Mouse (Mus musculus) megakaryocyte-erythroid progenitor cell, adult 5-6 weeks (primary cell): ENCODE data around the gene Extl1. TPM values are rescaled to one million over a fixed set of nuclear protein-coding genes. Genes with fewer than 3 reads are reported as not detected.
"Not testable (repeated sequence)": the region's sequence is repeated elsewhere in the genome, so short reads cannot be mapped to it uniquely, and the experiment has no call there.

ENCODE experiments used
- ATAC-seq: replicated peaks from 2 replicates; pipeline ENCODE4 v1.8.0; 2016; ENCODE audit warnings: mild to moderate bottlenecking, inconsistent platforms; ENCODE audit not compliant: severe bottlenecking, poor library complexity, low FRiP score, low TSS enrichment
- total RNA-seq, 2 experiments: library from RNA; stranded (forward) in 1 of 2; stranded (reverse) in 1 of 2; fragments of 200-1000, 215-1000 nt in 1 of 2; fragments of >200 nt in 1 of 2; fragmentation: Nextera tagmentation in 1 of 2; gene quantifications; 2 replicates each; pipeline ENCODE4 v1.2.3; 2014 to 2017

Extl1 gene
- not detected in 2 replicates for total RNA-seq (2014; fragmentation: Nextera tagmentation)
- not detected in 2 replicates for total RNA-seq (2017)

DNA sequence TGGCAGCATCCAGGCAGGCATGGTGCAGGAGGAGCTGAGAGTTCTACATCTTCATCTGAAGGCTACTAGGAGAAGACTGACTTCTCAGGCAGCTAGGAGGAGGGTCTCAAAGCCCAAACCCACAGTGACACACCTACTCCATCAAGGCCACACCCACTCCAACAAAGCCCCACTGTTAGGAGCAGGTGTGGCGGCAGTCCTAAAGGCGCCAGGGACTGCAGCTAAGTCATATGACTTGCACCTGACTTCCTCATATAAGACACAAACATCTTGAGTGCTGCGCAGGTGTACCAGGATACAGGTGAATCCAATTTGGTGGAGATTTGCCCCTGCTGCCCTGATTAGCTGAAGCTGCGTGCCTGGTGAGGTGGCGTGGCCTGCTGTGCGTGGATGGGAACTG is at the start of gene Extl1:
Gene Extl1 (minus strand): TSS at position 101 of the 400 bp plus-strand sequence.
- ATAC-seq: not testable (repeated sequence)

DNA sequence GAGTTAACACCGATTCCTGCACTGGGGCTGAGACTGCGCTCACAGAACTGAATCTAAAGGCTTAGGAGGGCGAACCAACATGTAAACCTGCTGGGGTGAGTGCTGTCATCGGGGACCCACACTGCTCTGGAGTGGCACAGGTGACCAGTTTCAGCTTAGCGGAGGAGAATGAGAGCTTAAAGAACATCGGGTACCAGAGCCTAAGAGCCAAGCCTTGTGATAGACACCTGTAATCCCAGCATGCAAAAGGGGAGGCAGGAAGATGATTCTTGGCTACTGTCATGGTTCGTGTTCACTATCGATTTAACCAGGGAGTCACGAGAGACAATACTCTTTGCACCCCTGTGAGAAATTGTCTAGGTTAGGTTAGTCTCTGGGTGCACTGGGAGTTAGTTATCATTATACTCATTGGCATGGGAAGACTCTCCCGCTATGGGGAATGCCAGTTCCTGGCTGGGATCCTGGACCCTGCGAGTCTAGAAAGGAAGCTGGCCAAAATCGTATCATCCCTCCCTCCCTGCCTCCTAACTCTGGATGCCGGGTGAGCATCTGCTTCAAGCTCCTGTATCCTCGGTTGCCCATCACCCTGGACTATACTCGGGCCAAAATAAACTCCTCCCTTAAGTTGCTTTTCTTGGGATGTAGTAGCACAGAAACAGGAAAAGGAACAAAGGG is 49.2 kb upstream of the Extl1 start:
- ATAC-seq: no peak

DNA sequence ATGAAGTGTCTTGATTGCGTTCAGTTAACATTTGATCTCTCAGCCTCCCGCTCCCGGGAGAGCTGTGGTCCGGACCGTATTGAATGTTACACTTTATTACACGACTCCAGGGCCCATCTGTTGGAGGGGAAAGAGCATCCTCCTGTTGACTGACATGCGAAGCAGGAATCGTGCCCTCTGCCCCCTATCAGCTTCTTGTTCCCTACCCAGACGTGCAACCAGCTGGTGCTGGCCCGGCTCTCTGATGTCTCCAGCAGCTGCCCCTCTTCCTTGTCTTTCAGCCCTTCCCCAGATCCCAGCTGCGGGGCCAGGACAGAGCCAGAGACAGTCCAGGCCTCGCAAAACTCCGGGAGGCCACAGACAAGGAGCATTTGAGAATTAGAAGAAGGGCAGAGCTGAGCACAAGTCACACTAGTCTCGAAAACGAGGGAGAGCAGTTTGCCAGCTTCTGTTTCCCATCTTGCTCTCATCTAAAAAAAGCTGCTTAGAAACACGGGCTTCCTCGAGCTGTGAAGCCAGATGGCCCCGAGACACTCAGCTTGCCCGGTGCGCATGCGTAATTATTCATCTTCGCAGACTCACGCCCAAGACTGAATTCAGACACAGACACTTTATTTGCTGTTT is 46.8 kb upstream of the Extl1 start:
- ATAC-seq: no peak

- no peak for ATAC-seq
These were observed 41.4 kb upstream of the Extl1 start for GRCm38 (mm10) chr4:134425088-134425487.

DNA sequence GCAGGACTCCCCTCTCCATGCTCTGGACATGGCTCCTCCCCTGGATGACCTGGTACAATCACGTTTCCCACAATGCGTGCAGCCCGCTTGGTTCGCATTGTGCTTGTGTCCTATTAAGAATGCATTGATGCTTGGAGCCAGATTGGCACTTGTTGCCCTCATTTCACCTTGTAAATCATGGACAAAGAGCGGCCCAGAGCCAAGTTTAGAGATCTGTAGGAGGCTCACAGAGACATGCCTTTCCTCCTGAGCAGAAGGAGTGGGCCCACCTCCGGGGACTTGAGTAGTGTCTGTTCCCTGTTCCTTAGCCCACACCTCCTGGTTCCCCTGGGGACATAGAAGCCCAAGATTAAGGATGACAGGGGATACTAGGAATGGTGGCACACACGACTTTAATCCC is 40.3 kb upstream of the Extl1 start:
- no peak for ATAC-seq

DNA sequence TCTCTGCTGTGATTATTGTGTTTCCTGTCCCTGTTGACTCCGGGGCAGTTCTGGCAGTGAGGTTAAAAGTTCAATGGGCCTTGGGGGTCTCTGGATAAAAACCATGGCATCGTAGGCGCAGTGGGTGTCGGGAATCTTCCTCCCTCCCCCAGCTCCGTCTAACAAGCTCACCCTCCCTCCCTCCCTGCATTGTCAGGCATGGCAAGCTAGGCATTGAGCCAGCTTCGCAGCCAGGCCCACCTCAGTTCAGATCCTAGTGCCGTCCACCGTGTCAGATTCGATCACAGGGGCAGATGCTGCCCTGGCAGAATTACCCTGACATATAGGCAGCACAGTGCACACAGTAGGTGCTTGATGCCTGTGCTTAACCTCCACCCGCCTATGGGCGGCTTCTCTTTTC is 38.3 kb upstream of the Extl1 start:
- ATAC-seq: no peak

DNA sequence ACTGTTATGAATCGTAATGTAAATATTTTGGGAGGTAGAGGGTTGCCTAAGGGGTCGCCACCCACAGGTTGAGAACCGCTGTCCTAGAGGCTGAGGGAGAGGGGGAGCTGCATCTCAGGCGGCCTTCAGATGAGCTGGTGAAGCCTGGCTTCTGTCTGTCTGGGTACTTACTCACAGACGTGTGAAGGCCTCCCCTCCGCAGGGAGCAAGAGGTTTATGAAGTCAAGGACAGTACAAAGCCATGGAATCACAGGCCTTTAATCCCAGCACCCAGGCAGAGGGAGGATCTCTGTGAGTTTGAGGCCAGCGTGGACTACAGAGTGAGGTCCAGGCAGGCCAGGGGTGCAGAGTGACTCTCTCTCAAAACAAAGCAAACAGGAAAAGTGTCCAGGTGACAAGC is 33.5 kb upstream of the Extl1 start:
- no peak for ATAC-seq

GRCm38 (mm10) chr4:134416602-134417001 is 33.0 kb upstream of the Extl1 start:
- ATAC-seq: no peak

GRCm38 (mm10) chr4:134416177-134416576 is 32.5 kb upstream of the Extl1 start:
- ATAC-seq: no peak

- no peak for ATAC-seq
These were observed 25.6 kb upstream of the Extl1 start for GRCm38 (mm10) chr4:134409286-134409685.

DNA sequence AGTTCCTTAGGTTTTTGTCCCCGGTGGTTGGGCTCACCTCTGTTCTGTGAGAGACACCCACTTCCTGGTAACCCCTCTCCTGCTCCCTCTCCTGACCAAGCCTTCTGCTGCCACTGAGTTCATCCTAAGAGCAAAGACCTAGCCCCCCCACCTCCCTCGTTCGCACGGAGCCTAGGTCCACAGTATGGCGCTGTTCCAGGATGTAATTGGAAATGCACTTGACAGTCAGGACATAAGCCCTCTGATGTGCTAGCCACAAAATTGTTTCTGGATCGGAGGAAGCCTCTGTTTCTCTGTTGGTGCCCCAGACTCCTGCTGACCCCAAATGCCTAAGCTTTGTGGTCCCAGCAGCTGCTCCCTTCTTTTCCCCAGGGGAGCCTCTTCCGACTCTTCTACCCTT is 20.1 kb upstream of the Extl1 start:
- ATAC-seq: no peak

DNA sequence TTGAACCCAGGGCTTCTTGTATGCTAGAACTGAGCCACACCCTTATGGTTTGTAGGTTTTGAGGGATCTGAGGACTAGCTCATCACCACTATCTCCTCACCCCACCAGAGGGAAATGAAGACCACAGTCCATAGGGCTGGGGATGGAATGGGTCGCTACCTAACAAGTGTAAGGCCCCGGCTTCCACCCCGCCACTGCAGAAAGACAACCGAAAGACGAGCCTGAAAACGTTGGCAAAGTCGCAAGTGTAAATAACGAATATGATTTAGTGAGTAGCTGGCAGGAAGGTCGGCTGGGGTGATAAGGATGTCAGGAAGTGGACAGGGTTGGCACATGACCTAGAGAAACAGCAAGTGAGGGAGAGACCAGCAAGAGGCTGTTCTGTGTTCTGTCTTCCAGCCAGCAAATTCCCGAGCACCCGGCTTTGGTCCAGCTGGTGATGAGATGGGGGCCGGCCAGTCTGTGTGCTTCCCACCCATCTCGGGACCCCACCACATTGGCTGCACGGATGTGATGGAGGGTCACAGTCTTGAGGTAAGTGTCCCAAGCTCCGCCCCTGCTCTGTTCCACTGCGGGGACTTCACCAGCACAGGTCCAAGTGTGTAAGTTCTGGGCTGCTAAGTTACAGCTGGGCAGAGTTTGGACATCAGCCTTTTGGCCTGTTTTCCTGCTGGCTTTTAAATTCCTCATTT is 19.1 kb upstream of the Extl1 start:
- peak; percentile 32 for ATAC-seq

GRCm38 (mm10) chr4:134401856-134402570 is 18.4 kb upstream of the Extl1 start:
- ATAC-seq: peak; percentile 18

DNA sequence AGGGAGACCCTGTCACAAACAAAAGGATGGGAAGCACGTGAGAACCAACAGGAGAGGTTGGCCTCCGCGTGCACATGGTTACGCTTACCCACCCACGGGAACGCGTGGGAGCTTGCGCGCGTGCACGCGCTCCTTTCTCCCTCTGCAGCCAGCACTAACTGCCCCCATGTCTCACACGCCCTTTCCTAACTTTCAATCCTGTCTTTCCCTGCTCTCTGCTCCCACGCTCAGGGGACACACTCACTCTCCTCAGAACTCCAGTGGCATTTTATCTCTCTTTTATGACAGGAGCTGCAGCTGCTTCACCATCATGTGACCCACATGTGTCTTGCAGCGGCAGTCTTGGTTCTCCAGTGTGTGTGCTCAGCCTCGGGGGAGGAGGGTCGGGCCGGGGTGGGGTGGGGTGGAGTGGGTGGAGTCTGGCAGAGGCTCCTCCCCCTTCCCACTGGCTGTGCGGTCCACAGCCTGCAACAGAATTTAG is 17.6 kb upstream of the Extl1 start:
- ATAC-seq: peak; percentile 60

DNA sequence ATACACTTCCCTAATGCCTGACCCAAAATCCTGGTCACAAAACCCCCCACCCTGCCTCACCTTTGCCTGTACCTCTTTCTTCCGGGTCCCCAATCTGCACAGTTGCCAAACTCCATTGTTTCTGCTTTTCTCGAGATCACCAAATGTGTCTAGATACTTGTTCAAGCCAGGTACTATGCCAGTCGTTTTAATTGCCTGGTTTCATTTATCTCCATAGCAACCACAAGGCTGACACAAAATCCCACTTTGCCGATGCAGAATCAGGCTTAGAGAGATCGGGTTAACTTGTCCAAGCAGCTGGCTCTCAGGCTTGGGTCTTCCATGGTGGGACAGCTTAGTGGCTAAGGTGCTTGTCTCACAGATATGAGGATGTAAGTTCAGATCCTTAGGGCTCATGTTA is 16.6 kb upstream of the Extl1 start:
- no peak for ATAC-seq

GRCm38 (mm10) chr4:134397732-134398131 is 14.1 kb upstream of the Extl1 start:
- ATAC-seq: no peak

DNA sequence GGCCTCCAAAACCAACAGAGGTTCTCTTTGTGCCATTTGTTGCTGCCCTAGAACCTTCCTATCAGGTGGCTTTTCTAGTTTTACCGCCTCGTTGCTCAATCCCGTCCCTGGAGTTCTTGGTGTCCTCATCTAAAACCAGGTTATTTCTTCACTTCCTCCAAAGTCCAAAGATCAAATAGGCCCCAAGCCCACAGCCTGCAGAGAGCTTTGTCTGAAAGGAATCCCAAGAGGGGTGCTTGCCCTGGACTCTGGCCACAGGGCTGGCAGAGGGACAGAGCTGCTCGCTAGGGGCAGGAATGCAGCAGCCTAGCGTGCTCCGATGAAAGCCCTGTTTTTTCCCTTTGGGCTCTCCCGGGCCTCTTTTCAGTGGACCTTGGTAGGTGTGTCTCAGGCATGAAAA is 13.5 kb upstream of the Extl1 start:
- no peak for ATAC-seq

DNA sequence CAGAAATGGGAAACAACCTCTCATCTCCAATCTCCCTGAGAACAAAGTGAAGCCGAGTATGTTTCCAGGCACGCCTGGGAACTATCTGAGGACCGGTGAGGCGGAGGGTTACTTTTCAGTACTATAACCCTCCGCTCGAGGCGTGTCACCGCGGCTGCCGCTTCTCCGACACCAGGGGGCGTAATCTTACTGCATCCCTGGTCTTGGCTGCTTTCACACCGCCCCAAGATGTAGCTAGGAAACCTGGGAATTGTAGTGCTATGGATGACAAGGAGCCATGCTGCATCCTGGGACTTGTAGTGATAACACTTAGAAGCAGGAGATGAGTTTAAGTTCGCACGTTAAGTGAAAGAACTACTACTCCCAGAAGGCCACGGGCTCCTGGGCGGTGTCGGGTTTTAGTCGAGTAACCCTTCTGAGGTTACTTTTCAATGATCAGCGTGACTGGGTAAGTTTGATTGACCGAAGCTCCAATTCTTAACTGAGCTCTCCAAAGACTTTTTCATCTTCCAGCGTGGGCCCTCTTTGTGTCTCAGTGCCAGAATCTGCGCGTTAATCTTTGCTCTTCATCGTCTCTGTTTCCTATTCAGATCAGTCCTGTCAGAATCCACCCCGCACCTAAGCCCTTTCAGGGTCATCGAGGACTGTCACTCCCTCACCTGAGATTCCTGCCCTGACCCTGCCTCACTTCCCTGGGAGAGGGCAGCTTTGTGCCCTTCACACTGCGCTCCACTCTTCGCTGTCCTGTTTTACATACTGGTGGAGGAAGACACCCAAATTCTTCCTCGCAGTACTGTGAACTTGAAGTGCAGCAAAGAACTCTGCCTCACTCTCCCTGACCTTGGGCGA is 12.6 kb upstream of the Extl1 start, which contains the start of gene Pafah2:
Gene Pafah2 (plus strand): TSS at position 344 of the 849 bp plus-strand sequence.
- peak; percentile 97 for ATAC-seq

- ATAC-seq: no peak
These were observed 11.5 kb upstream of the Extl1 start for GRCm38 (mm10) chr4:134395142-134395541.
